Mouse (Mus musculus) forebrain, embryonic 14.5 days (tissue): ENCODE results near the gene 1700019N19Rik. TPM values are rescaled to one million over a fixed set of nuclear protein-coding genes. Genes with fewer than 3 reads are reported as not detected.

Experiments
- ATAC-seq: fragments of 200-750 bp; cut with Nextera tagmentation; 2 replicates; pipeline ENCODE4 v1.8.0; 2017; ENCODE audit warnings: mild to moderate bottlenecking, moderate library complexity
- DNase-seq: peaks from one replicate; pipeline ENCODE4 v3.0.0-alpha.2; 2015; ENCODE audit warnings: low spot score
- H3K27ac ChIP-seq: fragments of 300-500 bp; sonication (generic); 2 replicates; pipeline ENCODE4 v1.5.1; 2014; ENCODE audit warnings: low read depth, mild to moderate bottlenecking, control low read depth, low read length, moderate library complexity
- H3K27me3 ChIP-seq: fragments of 300-500 bp; sonication (generic); replicated peaks from 2 replicates; pipeline ENCODE4 v1.6.1; 2014; ENCODE audit warnings: low read length, control low read depth, mixed read lengths; ENCODE audit not compliant: control insufficient read depth, insufficient read depth
- H3K36me3 ChIP-seq: fragments of 300-500 bp; sonication (generic); 2 replicates; pipeline ENCODE4 v1.6.1; 2014; ENCODE audit warnings: low read length, control low read depth; ENCODE audit not compliant: control insufficient read depth, insufficient read depth
- H3K4me1 ChIP-seq: fragments of 300-500 bp; sonication (generic); 2 replicates; pipeline ENCODE4 v1.6.1; 2014; ENCODE audit warnings: antibody characterized with exemption, low read length, control low read depth; ENCODE audit not compliant: control insufficient read depth, insufficient read depth
- H3K4me2 ChIP-seq: fragments of 300-500 bp; sonication (generic); 2 replicates; pipeline ENCODE4 v1.6.1; 2014; ENCODE audit warnings: mild to moderate bottlenecking, control low read depth, low read length
- H3K4me3 ChIP-seq: fragments of 300-500 bp; sonication (generic); 2 replicates; pipeline ENCODE4 v1.5.1; 2014; ENCODE audit warnings: low read depth, low read length, control low read depth
- H3K9ac ChIP-seq: fragments of 300-500 bp; sonication (generic); 2 replicates; pipeline ENCODE4 v1.6.1; 2014; ENCODE audit warnings: mild to moderate bottlenecking, low read length, control low read depth, moderate library complexity
- H3K9me3 ChIP-seq: fragments of 300-500 bp; sonication (generic); replicated peaks from 2 replicates; pipeline ENCODE4 v1.6.1; 2016; ENCODE audit warnings: low read length, control low read depth, mixed read lengths; ENCODE audit not compliant: control insufficient read depth
- WGBS: fragments of 180-500 bp; shearing (Covaris S2); extraction: QIAGEN DNeasy Blood & Tissue Kit; methylation state at CpG from one replicate; pipeline ENCODE4 v1.1.7; 2014; 5-methylcytosine and 5-hydroxymethylcytosine counted together
- polyA plus RNA-seq: library from polyadenylated mRNA; unstranded; fragments of >200 nt; fragmentation: Nextera tagmentation; extraction: Ambion mirVana; gene quantifications from 2 replicates; pipeline ENCODE4 v1.2.1, GENCODE M21; 2014

1700019N19Rik gene
- polyA plus RNA-seq, 1 experiment from 2014 or later, result not detected

DNA sequence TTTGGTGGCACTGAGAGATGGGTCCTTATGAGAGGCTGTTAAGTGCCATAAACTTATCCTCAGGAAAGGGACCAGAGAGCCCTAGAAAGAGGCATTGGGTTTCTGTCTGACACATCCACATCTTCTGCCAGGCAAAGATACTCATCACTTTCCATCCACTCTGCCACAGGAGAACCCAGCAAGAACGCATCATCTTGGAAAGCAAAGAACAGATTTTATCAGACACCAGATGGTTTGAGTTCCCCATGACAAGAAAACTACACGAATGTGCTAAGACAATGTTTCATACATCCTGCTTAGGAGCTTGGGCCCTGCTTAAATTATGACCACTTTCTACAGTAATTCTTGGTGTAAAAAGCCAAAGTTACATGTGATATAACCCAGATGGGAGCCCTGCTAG, 43.4 kb downstream of the 1700019N19Rik start:
- WGBS, result 79% methylated on average over 2 of the region's 2 CpGs
- H3K9ac ChIP-seq, result no peak overlapping the region
- H3K27me3 ChIP-seq, result no peaks in the 10 kb centered on the region
- no peak overlapping the region for H3K27ac ChIP-seq
- ATAC-seq (no peak), DNase-seq (no peak)
- H3K4me1 ChIP-seq, result no peaks in the 10 kb centered on the region
- H3K4me2 ChIP-seq, result no peak overlapping the region
- H3K4me3 ChIP-seq, result no peak overlapping the region
- no peaks in the 10 kb centered on the region for H3K9me3 ChIP-seq
- H3K36me3 ChIP-seq, result no peaks in the 10 kb centered on the region

DNA sequence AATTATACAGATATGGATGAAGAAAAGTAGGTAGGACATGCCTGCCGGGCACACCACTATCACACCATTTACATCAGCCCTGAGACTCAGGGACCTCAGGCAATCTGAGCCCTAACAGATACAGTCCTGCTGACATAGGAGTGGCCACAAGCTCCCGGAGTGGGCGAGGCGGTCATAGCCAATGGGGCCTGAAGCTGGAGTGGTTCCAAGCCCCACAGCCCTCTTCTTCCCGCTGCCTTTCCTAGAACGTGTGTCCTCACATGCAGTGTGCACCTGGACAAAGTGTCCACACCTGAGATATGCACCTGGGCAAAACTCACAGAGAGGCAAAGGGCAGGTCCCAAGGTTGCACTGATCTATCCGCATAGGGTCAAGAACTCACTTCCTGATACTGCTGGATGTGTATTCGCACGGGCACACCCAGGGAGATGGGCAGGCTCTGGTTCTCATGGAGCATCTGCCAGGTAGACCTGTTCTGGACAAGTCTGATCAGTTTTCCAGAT, 46.7 kb downstream of the 1700019N19Rik start:
- ATAC-seq (no peak), DNase-seq (no peak)
- Histone ChIP-seq H3K9me3 (no peaks in the 10 kb centered on the region), H3K27ac (no peak overlapping the region), H3K9ac (no peak overlapping the region), H3K4me3 (no peak overlapping the region), H3K4me2 (no peak overlapping the region), H3K4me1 (no peaks in the 10 kb centered on the region), H3K36me3 (no peaks in the 10 kb centered on the region), H3K27me3 (no peaks in the 10 kb centered on the region)
- WGBS, result 90% methylated on average over 9 of the region's 9 CpGs

DNA sequence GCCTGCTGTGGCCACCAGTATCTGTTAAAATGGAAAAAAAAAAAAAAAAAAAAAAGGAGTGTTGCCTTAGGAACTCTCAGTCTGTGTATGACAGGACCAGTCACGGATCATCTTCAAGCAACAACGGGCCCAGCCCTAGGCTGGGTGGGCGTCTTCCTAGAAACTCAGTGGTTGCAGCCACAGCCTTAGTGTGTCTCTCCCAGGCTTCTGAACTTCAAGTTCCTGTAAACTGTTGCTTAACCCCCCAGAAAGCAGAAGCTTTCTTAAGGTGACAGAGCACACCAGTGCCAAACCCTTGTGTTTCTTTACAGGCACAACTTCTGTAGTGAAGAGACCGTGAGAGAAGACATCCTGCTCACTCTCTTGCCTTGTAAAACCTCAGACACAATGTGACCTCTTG, 50.5 kb downstream of the 1700019N19Rik start:
- Histone ChIP-seq H3K9ac (no peak overlapping the region), H3K4me2 (no peak overlapping the region), H3K4me3 (no peak overlapping the region), H3K4me1 (peaks cover 3% of the 10 kb centered on the region), H3K27me3 (no peaks in the 10 kb centered on the region), H3K9me3 (no peaks in the 10 kb centered on the region), H3K36me3 (no peaks in the 10 kb centered on the region), H3K27ac (no peak overlapping the region)
- DNase-seq (no peak), ATAC-seq (no peak)
- WGBS, result 85% methylated on average over 4 of the region's 4 CpGs

DNA sequence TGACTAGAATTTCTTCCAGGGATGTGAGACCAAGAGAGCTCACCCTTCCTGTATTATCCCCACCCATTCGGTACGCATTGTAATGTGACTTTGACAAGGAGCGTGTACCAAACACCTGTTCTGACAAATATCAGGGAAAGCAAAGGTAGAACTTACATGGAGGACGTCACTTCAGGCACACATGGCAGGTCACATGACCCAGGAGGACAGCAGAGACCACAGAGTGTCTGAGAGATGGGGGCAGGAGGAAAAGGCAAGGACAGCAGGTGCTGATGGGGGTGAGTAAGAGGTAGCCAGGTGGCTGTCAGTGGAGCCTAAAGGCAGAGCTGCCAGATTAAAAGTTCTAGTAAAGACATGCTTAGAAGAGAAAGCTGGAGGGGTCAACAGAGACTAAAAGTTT, 51.5 kb downstream of the 1700019N19Rik start:
- no peak for ATAC-seq
- H3K4me2 ChIP-seq, result no peak overlapping the region
- H3K4me3 ChIP-seq, result no peak overlapping the region
- 91% methylated on average over 4 of the region's 4 CpGs for WGBS
- no peaks in the 10 kb centered on the region for H3K9me3 ChIP-seq
- DNase-seq, result no peak
- no peaks in the 10 kb centered on the region for H3K27me3 ChIP-seq
- no peak overlapping the region for H3K9ac ChIP-seq
- H3K27ac ChIP-seq, result no peak overlapping the region
- peaks cover 3% of the 10 kb centered on the region for H3K4me1 ChIP-seq
- H3K36me3 ChIP-seq, result no peaks in the 10 kb centered on the region

DNA sequence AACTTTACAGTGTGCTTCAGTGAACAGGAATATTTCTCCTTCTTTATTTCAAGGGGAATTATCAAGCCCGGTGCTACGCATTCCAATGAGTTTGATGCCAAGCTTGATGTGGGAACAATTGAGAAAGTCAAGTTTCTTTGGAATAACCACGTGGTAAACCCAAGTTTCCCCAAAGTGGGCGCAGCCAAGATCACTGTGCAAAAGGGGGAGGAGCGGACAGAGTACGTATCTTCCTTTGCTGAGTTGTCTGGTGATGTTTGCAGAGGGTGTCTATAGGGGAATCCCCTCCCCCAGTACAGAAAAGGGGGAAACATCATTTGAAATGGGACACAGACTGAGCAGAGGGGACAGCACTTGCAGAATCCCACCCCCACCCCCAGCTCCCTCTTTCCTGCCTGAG, 53.2 kb downstream of the 1700019N19Rik start:
- no peak overlapping the region for H3K9ac ChIP-seq
- H3K36me3 ChIP-seq, result no peaks in the 10 kb centered on the region
- H3K4me2 ChIP-seq, result no peak overlapping the region
- peaks cover 3% of the 10 kb centered on the region for H3K4me1 ChIP-seq
- no peaks in the 10 kb centered on the region for H3K27me3 ChIP-seq
- DNase-seq, result no peak
- no peaks in the 10 kb centered on the region for H3K9me3 ChIP-seq
- H3K27ac ChIP-seq, result no peak overlapping the region
- no peak overlapping the region for H3K4me3 ChIP-seq
- 51% methylated on average over 6 of the region's 6 CpGs for WGBS
- no peak for ATAC-seq

DNA sequence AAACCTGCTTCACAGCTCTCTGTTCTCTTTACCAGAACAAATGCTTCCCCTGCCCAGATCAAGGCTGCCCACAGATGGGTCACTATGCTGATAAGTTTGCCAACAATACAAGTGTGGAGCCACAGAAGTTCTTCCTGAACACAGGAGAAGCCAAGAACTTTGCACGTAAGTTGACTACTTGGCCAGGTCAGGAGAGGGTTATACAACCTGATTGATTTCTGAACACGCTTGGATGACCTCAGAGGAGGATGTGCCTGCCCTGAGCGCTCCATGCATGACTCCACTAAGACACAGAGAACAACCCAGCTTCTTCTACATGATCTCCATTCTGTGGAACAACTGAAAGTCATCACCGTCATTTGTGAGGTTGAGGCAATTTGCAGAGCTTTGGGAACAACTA, 56.1 kb downstream of the 1700019N19Rik start:
- no peak overlapping the region for H3K4me2 ChIP-seq
- no peaks in the 10 kb centered on the region for H3K9me3 ChIP-seq
- peaks cover 3% of the 10 kb centered on the region for H3K4me1 ChIP-seq
- H3K36me3 ChIP-seq, result no peaks in the 10 kb centered on the region
- no peak overlapping the region for H3K27ac ChIP-seq
- DNase-seq (no peak), ATAC-seq (no peak)
- whole genome bisulfite sequencing, result 86% methylated on average over 4 of the region's 4 CpGs
- H3K27me3 ChIP-seq, result no peaks in the 10 kb centered on the region
- no peak overlapping the region for H3K4me3 ChIP-seq
- no peak overlapping the region for H3K9ac ChIP-seq

Other genes with a start within 250 kb of the 1700019N19Rik start
- gene Pnlip, start 142.0 kb downstream of the 1700019N19Rik start, polyA plus RNA-seq, result 0.46 and 0.64 TPM in 2 replicates
- gene Pnliprp1, start 65.6 kb downstream of the 1700019N19Rik start, polyA plus RNA-seq, result 0.67 and 0.69 TPM in 2 replicates
- 0.22 and 0.63 TPM in 2 replicates for gene Pnliprp2, start 34.7 kb downstream of the 1700019N19Rik start, polyA plus RNA-seq
- gene Eno4, start 149.0 kb upstream of the 1700019N19Rik start, polyA plus RNA-seq, result 1.1 and 1.6 TPM in 2 replicates
- gene Hspa12a, start 149.2 kb upstream of the 1700019N19Rik start, polyA plus RNA-seq, result 21.8 and 33.0 TPM in 2 replicates